Mouse (Mus musculus): ENCODE results near the gene 2010111I01Rik. TPM values are rescaled to one million over a fixed set of nuclear protein-coding genes. Genes with fewer than 3 reads are reported as not detected.

The 2010111I01Rik gene
- total and polyA plus RNA-seq, 3 experiments, result 13.3 to 19.8 (median 14.4) TPM

GRCm38 (mm10) chr13:63184946-63185345, 220.3 kb downstream of the 2010111I01Rik start:
- Histone ChIP-seq H3K4me2 (ENCODE audit: insufficient read depth, low read depth, poor library complexity, severe bottlenecking) (no peak overlapping the region), H3K9me3 (replicated peaks; ENCODE audit: low read length) (no peaks in the 10 kb centered on the region), H3K27ac (ENCODE audit: insufficient read depth, low read depth) (no peak overlapping the region), H3K36me3 (replicated peaks in 1 of 2; ENCODE audit: control insufficient read depth in 1 of 2, insufficient read depth in 1 of 2, low read length in 1 of 2) (no peaks in the 10 kb centered on the region), H3K4me1 (ENCODE audit: control insufficient read depth in 1 of 2, insufficient read depth in 2 of 2) (peaks cover 42 to 80% of the 10 kb centered on the region in 2 experiments), H3K79me2 (replicated peaks; ENCODE audit: control insufficient read depth, extremely low read depth, insufficient read depth, poor library complexity, severe bottlenecking) (no peaks in the 10 kb centered on the region), H3K9ac (ENCODE audit: insufficient read depth, low read depth) (no peak overlapping the region), H3K4me3 (replicated peaks in 1 of 3; ENCODE audit: low read depth in 2 of 3, low read length in 2 of 3, poor library complexity in 1 of 3) (no peak overlapping the region), H3K27me3 (replicated peaks) (no peaks in the 10 kb centered on the region)
- no peak for TF ChIP-seq MXI1 (IDR thresholded peaks at IDR 0.05; ENCODE audit: low read depth, low read length)
- TF ChIP-seq E2F4 (IDR thresholded peaks at IDR 0.05; ENCODE audit: insufficient replicate concordance, low read depth, low read length), result no peak
- no peak for DNase-seq (ENCODE audit: extremely low read depth)
- dilution Hi-C loops (cut with MboI; ENCODE audit: extremely low pct_ligation_motif_present, extremely low pct_unique_long_range_greater_than_20kb, low sequenced_read_pairs), result no loop called here
- in situ Hi-C loops (cut with MboI; ENCODE audit: low pct_ligation_motif_present, low pct_unique_long_range_greater_than_20kb, low sequenced_read_pairs), result loop anchor here (5.0 kb wide), 1 partner anchor 57 kb away; no protein-coding TSS in a partner anchor

- dilution Hi-C loops (cut with MboI; ENCODE audit: extremely low pct_ligation_motif_present, extremely low pct_unique_long_range_greater_than_20kb, low sequenced_read_pairs), result no loop called here
- in situ Hi-C loops (cut with MboI; ENCODE audit: low pct_ligation_motif_present, low pct_unique_long_range_greater_than_20kb, low sequenced_read_pairs), result loop anchor here (5.0 kb wide), 1 partner anchor 56 kb away; no protein-coding TSS in a partner anchor
- H3K9ac ChIP-seq (ENCODE audit: insufficient read depth, low read depth), result no peak overlapping the region
Measured at GRCm38 (mm10) chr13:63186217-63186616, 221.5 kb downstream of the 2010111I01Rik start.

GRCm38 (mm10) chr13:63186642-63187041, 221.9 kb downstream of the 2010111I01Rik start:
- dilution Hi-C loops (cut with MboI; ENCODE audit: extremely low pct_ligation_motif_present, extremely low pct_unique_long_range_greater_than_20kb, low sequenced_read_pairs) (no loop called here), in situ Hi-C loops (cut with MboI; ENCODE audit: low pct_ligation_motif_present, low pct_unique_long_range_greater_than_20kb, low sequenced_read_pairs) (loop anchor here (5.0 kb wide), 1 partner anchor 56 kb away; no protein-coding TSS in a partner anchor)
- Histone ChIP-seq H3K4me3 (replicated peaks in 1 of 3; ENCODE audit: low read depth in 2 of 3, low read length in 2 of 3, poor library complexity in 1 of 3) (no peak overlapping the region), H3K9ac (ENCODE audit: insufficient read depth, low read depth) (no peak overlapping the region), H3K36me3 (replicated peaks in 1 of 2; ENCODE audit: control insufficient read depth in 1 of 2, insufficient read depth in 1 of 2, low read length in 1 of 2) (no peaks in the 10 kb centered on the region), H3K4me2 (ENCODE audit: insufficient read depth, low read depth, poor library complexity, severe bottlenecking) (no peak overlapping the region), H3K27me3 (replicated peaks) (no peaks in the 10 kb centered on the region), H3K9me3 (replicated peaks; ENCODE audit: low read length) (no peaks in the 10 kb centered on the region), H3K79me2 (replicated peaks; ENCODE audit: control insufficient read depth, extremely low read depth, insufficient read depth, poor library complexity, severe bottlenecking) (no peaks in the 10 kb centered on the region), H3K4me1 (ENCODE audit: control insufficient read depth in 1 of 2, insufficient read depth in 2 of 2) (peaks cover 48 to 73% of the 10 kb centered on the region in 2 experiments), H3K27ac (ENCODE audit: insufficient read depth, low read depth) (no peak overlapping the region)
- TF ChIP-seq TBP (conservative IDR thresholded peaks at IDR 0.05; ENCODE audit: low read depth, low read length) (no peak), PAX5 (IDR thresholded peaks at IDR 0.05; ENCODE audit: low read length) (no peak), JUND (conservative IDR thresholded peaks at IDR 0.05; ENCODE audit: low read depth, low read length) (no peak), IRF4 (IDR thresholded peaks at IDR 0.05; ENCODE audit: low read depth, low read length) (peak; percentile 71), BHLHE40 (IDR thresholded peaks at IDR 0.05; ENCODE audit: low read depth, low read length) (no peak), RCOR1 (conservative IDR thresholded peaks at IDR 0.05; ENCODE audit: low read depth, low read length) (no peak), EP300 (IDR thresholded peaks at IDR 0.05; ENCODE audit: low read length) (peak; percentile 47; the same call in 1 of the 2 replicates), NELFE (IDR thresholded peaks at IDR 0.05; ENCODE audit: low read depth, low read length) (no peak)
- no peak for DNase-seq (ENCODE audit: extremely low read depth)

More at GRCm38 (mm10) chr13:63186217-63186616, 221.5 kb downstream of the 2010111I01Rik start:
- no peak overlapping the region for H3K4me3 ChIP-seq (replicated peaks in 1 of 3; ENCODE audit: low read depth in 2 of 3, low read length in 2 of 3, poor library complexity in 1 of 3)
- peaks cover 48 to 75% of the 10 kb centered on the region in 2 experiments for H3K4me1 ChIP-seq (ENCODE audit: control insufficient read depth in 1 of 2, insufficient read depth in 2 of 2)
- no peak for DNase-seq (ENCODE audit: extremely low read depth)
- H3K79me2 ChIP-seq (replicated peaks; ENCODE audit: control insufficient read depth, extremely low read depth, insufficient read depth, poor library complexity, severe bottlenecking), result no peaks in the 10 kb centered on the region
- H3K4me2 ChIP-seq (ENCODE audit: insufficient read depth, low read depth, poor library complexity, severe bottlenecking), result no peak overlapping the region
- no peaks in the 10 kb centered on the region for H3K27me3 ChIP-seq (replicated peaks)
- no peak for TF ChIP-seq CHD2 (IDR thresholded peaks at IDR 0.05; ENCODE audit: low read length)
- no peak for TF ChIP-seq EP300 (IDR thresholded peaks at IDR 0.05; ENCODE audit: low read length)
- TF ChIP-seq E2F4 (IDR thresholded peaks at IDR 0.05; ENCODE audit: insufficient replicate concordance, low read depth, low read length), result no peak
- TF ChIP-seq USF1 (IDR thresholded peaks at IDR 0.05; ENCODE audit: low read depth, low read length), result no peak
- TF ChIP-seq RAD21 (IDR thresholded peaks at IDR 0.05; ENCODE audit: low read depth, low read length), result no peak
- no peak for TF ChIP-seq KAT2A (IDR thresholded peaks at IDR 0.05; ENCODE audit: insufficient replicate concordance, low read length)
- TF ChIP-seq MAFK (IDR thresholded peaks at IDR 0.05; ENCODE audit: insufficient replicate concordance, low read length), result no peak
- TF ChIP-seq JUN (IDR thresholded peaks at IDR 0.05; ENCODE audit: insufficient read depth, low read depth, low read length), result no peak
- TF ChIP-seq MEF2A (IDR thresholded peaks at IDR 0.05; ENCODE audit: borderline replicate concordance, low read depth, low read length), result no peak
- no peak for TF ChIP-seq ZKSCAN1 (IDR thresholded peaks at IDR 0.05; ENCODE audit: borderline replicate concordance, low read depth, low read length)
- no peak for TF ChIP-seq ZC3H11A (IDR thresholded peaks at IDR 0.05; ENCODE audit: low read depth, low read length)
- TF ChIP-seq UBTF (IDR thresholded peaks at IDR 0.05; ENCODE audit: low read depth, low read length), result no peak
- TF ChIP-seq MYC (IDR thresholded peaks at IDR 0.05; ENCODE audit: low read depth, low read length), result no peak
- TF ChIP-seq ETS1 (conservative IDR thresholded peaks at IDR 0.05; ENCODE audit: low read depth, low read length), result no peak
- H3K36me3 ChIP-seq (replicated peaks in 1 of 2; ENCODE audit: control insufficient read depth in 1 of 2, insufficient read depth in 1 of 2, low read length in 1 of 2), result no peaks in the 10 kb centered on the region
- no peaks in the 10 kb centered on the region for H3K9me3 ChIP-seq (replicated peaks; ENCODE audit: low read length)
- no peak overlapping the region for H3K27ac ChIP-seq (ENCODE audit: insufficient read depth, low read depth)

Data from CH12.LX (cell line).